Mouse (Mus musculus): ENCODE measurements at regions not wholly inside any gene's neighbourhood (a gene's known extent, or its start where the extent isn't known, plus 50 kb on each side); places are given as distances from the start of the nearest gene placed in this dataset.

GRCm38 (mm10) chr13:19517938-19518777 lies 101.6 kb downstream of the Epdr1 start:
- TF ChIP-seq CTCF (IDR thresholded peaks at IDR 0.05; ENCODE audit: low read depth) (no peak), EP300 (IDR thresholded peaks at IDR 0.05; ENCODE audit: low read depth) (no peak)
